Mouse (Mus musculus) heart, adult 2 months (tissue): Measurements from ENCODE around the gene Idnk. TPM values are rescaled to one million over a fixed set of nuclear protein-coding genes. Genes with fewer than 3 reads are reported as not detected.

ENCODE experiments used
- DNase-seq, 2 experiments: peaks; one replicate each; pipeline ENCODE4 v3.0.0; 2021
- H3K27ac ChIP-seq: fragments of 200-600 bp; 2 replicates; pipeline ENCODE4 v1.8.1; 2022
- H3K27me3 ChIP-seq: fragments of 200-500 bp; 2 replicates; pipeline ENCODE4 v1.6.1; 2012; ENCODE audit warnings: mild to moderate bottlenecking, low read length, inconsistent platforms, mixed read lengths; ENCODE audit not compliant: control insufficient read depth, insufficient read depth
- H3K36me3 ChIP-seq: fragments of 200-500 bp; 2 replicates; pipeline ENCODE4 v1.6.1; 2012; ENCODE audit warnings: low read length, inconsistent platforms; ENCODE audit not compliant: control insufficient read depth, insufficient read depth
- H3K4me1 ChIP-seq: fragments of 200-500 bp; 2 replicates; pipeline ENCODE4 v1.6.1; 2011; ENCODE audit warnings: low read length; ENCODE audit not compliant: control insufficient read depth, insufficient read depth
- H3K4me3 ChIP-seq: fragments of 200-600 bp; 2 replicates; pipeline ENCODE4 v1.8.1; 2022
- H3K79me2 ChIP-seq: fragments of 200-500 bp; replicated peaks from 2 replicates; pipeline ENCODE4 v1.6.1; 2012; ENCODE audit warnings: mild to moderate bottlenecking, inconsistent platforms, low read length, moderate library complexity, mixed read lengths; ENCODE audit not compliant: control insufficient read depth, insufficient read depth
- H3K9ac ChIP-seq: fragments of 200-500 bp; 2 replicates; pipeline ENCODE4 v1.6.1; 2012; ENCODE audit warnings: low read depth, mild to moderate bottlenecking, control low read depth, inconsistent platforms, low read length, mixed read lengths
- CTCF ChIP-seq: fragments of 200-600 bp; IDR thresholded peaks from 2 replicates; pipeline ENCODE4 v1.8.1; 2022; ENCODE audit warnings: antibody characterized with exemption, mild to moderate bottlenecking, moderate library complexity
- EP300 ChIP-seq: fragments of 200-500 bp; IDR thresholded peaks from 2 replicates; pipeline ENCODE4 v1.6.1; 2011; ENCODE audit warnings: low read depth, low read length, control low read depth; ENCODE audit not compliant: insufficient read depth
- POLR2A ChIP-seq: fragments of 200-500 bp; IDR thresholded peaks from 2 replicates; pipeline ENCODE4 v1.6.1; 2011; ENCODE audit warnings: mild to moderate bottlenecking, low read depth, low read length, control low read depth; ENCODE audit not compliant: insufficient read depth
- WGBS: fragments of 180-500 bp; shearing (Covaris S2); methylation state at CpG from one replicate; pipeline ENCODE4 v1.1.7; 2018; 5-methylcytosine and 5-hydroxymethylcytosine counted together
- intact Hi-C: fragments of 180-260 bp; cut with DNase I; formaldehyde crosslinking; loops from one replicate; pipeline ENCODE4 v1.15.1; 2025
- long read RNA-seq: library from polyadenylated mRNA; stranded (forward); transcript quantifications from one replicate; pipeline ENCODE4 v2.0.0, GENCODE M21; 2021
- polyA plus RNA-seq: library from polyadenylated mRNA; depleted of rRNA; stranded (reverse); fragments of >200 nt; gene quantifications from 2 replicates; pipeline ENCODE4 v1.2.3, GENCODE M21; 2012; rRNA removed
- total RNA-seq, 2 experiments: library from RNA; stranded (reverse); gene quantifications; 2 replicates each; pipeline ENCODE4 v1.2.3; 2021

The Idnk gene
- total RNA-seq = 10 to 100 TPM; 22.3 to 24.0 TPM
- 13.9 and 14.8 TPM in 2 replicates for polyA plus RNA-seq
- long read RNA-seq, transcript Idnk-202 (4 exons, 1,462 nt) = major isoform, 17 of 18 reads
- long read RNA-seq, partial matches to known transcripts = 0 of 18 reads
- long read RNA-seq, other reads (novel, unspliced or antisense) = 1 of 18 reads

- no peaks in the 10 kb centered on the region for H3K27me3 ChIP-seq
- peak; percentile 60 for TF ChIP-seq CTCF
- TF ChIP-seq POLR2A = peak; percentile 71
- TF ChIP-seq EP300 = no peak
- DNase-seq = peak; percentile 93 to 95
- H3K79me2 ChIP-seq = no peaks in the 10 kb centered on the region
- intact Hi-C loops = loop anchor here (1.0 to 10.0 kb wide), 7 partner anchors 28 to 430 kb away; partner anchors contain the start of gene 2210016F16Rik
- under 1% methylated on average over 30 of the region's 30 CpGs for WGBS
- no peaks in the 10 kb centered on the region for H3K4me1 ChIP-seq
- H3K4me3 ChIP-seq = peak within 1 kb of the TSS; percentile 93
- no peaks in the 10 kb centered on the region for H3K36me3 ChIP-seq
- H3K9ac ChIP-seq = peak within 1 kb of the TSS; percentile 69
- H3K27ac ChIP-seq = peak within 1 kb of the TSS; percentile 86
Observed at GRCm38 (mm10) chr13:58157447-58158098, at the start of gene Idnk. Idnk (plus strand) TSS chr13:58157649.

GRCm38 (mm10) chr13:58111306-58111705 lies 46.1 kb upstream of the Idnk start:
- TF ChIP-seq EP300 (no peak), POLR2A (no peak)
- H3K79me2 ChIP-seq = no peaks in the 10 kb centered on the region
- H3K27ac ChIP-seq = no peak overlapping the region
- H3K36me3 ChIP-seq = no peaks in the 10 kb centered on the region
- no peak overlapping the region for H3K9ac ChIP-seq
- intact Hi-C loops = no loop called here
- 91% methylated on average over 6 of the region's 6 CpGs for WGBS
- no peaks in the 10 kb centered on the region for H3K27me3 ChIP-seq
- no peak for DNase-seq
- H3K4me3 ChIP-seq = no peak overlapping the region
- H3K4me1 ChIP-seq = peaks cover 6% of the 10 kb centered on the region

GRCm38 (mm10) chr13:58112191-58112590 lies 45.3 kb upstream of the Idnk start:
- intact Hi-C loops = loop anchor here (2.0 kb wide), 1 partner anchor 45 kb away; no protein-coding TSS in a partner anchor
- H3K27ac ChIP-seq = peak overlapping the region; percentile 59
- peak overlapping the region; percentile 50 for H3K4me3 ChIP-seq
- 48% methylated on average over 10 of the region's 10 CpGs for WGBS
- H3K4me1 ChIP-seq = peaks cover 6% of the 10 kb centered on the region
- TF ChIP-seq CTCF (no peak), EP300 (no peak), POLR2A (no peak)
- DNase-seq = peak in 1 of 2 experiments; percentile 26
- H3K27me3 ChIP-seq = no peaks in the 10 kb centered on the region
- H3K9ac ChIP-seq = peak overlapping the region; percentile 58; the same call in 1 of the 2 replicates
- H3K36me3 ChIP-seq = no peaks in the 10 kb centered on the region
- no peaks in the 10 kb centered on the region for H3K79me2 ChIP-seq

- 4% methylated on average over 11 of the region's 11 CpGs for WGBS
- no peaks in the 10 kb centered on the region for H3K27me3 ChIP-seq
- peaks cover 6% of the 10 kb centered on the region for H3K4me1 ChIP-seq
- intact Hi-C loops = loop anchor here (2.0 kb wide), 1 partner anchor 46 kb away; no protein-coding TSS in a partner anchor
- H3K4me3 ChIP-seq = peak overlapping the region; percentile 50
- no peaks in the 10 kb centered on the region for H3K36me3 ChIP-seq
- H3K9ac ChIP-seq = peak overlapping the region; percentile 58
- H3K79me2 ChIP-seq = no peaks in the 10 kb centered on the region
- no peak for TF ChIP-seq CTCF
- no peak for TF ChIP-seq POLR2A
- TF ChIP-seq EP300 = no peak
- DNase-seq = peak; percentile 35 to 45
- peak overlapping the region; percentile 59 for H3K27ac ChIP-seq
Observed at GRCm38 (mm10) chr13:58112601-58113041, 44.8 kb upstream of the Idnk start.

GRCm38 (mm10) chr13:58113061-58113900 lies 44.2 kb upstream of the Idnk start, which contains the start of gene Klhl3:
Klhl3 (minus strand) TSS chr13:58113592.
- Histone ChIP-seq H3K27me3 (no peaks in the 10 kb centered on the region), H3K9ac (peak within 1 kb of the TSS; percentile 58), H3K36me3 (no peaks in the 10 kb centered on the region), H3K4me3 (peak within 1 kb of the TSS; percentile 50), H3K27ac (peak within 1 kb of the TSS; percentile 59), H3K4me1 (peaks cover 6% of the 10 kb centered on the region), H3K79me2 (no peaks in the 10 kb centered on the region)
- 2% methylated on average over 35 of the region's 35 CpGs for WGBS
- intact Hi-C loops = loop anchor here (2.0 kb wide), 1 partner anchor 46 kb away; no protein-coding TSS in a partner anchor
- peak; percentile 69 to 71 for DNase-seq
- no peak for TF ChIP-seq POLR2A
- TF ChIP-seq CTCF = peak; percentile 40
